Mouse (Mus musculus) kidney, postnatal 25 days (tissue): ENCODE data around the gene Saysd1.

Experiments
- DNase-seq, 2 experiments: peaks; one replicate each; pipeline ENCODE4 v3.0.0; 2021; ENCODE audit warnings: mixed read lengths in 2 of 2

Saysd1 gene

GRCm38 (mm10) chr14:20138484-20139355 is at the start of gene Saysd1:
Gene Saysd1 (minus strand): TSS chr14:20138534.
- no peak for DNase-seq

- no peak for DNase-seq
Measured at GRCm38 (mm10) chr14:20185426-20185825, 47.1 kb upstream of the Saysd1 start.

- no peak for DNase-seq
Measured at GRCm38 (mm10) chr14:20183701-20184100, 45.4 kb upstream of the Saysd1 start.

GRCm38 (mm10) chr14:20182596-20182995 is 44.3 kb upstream of the Saysd1 start:
- no peak for DNase-seq

- peak; percentile 95 for DNase-seq
Measured at GRCm38 (mm10) chr14:20181466-20181921, 43.2 kb upstream of the Saysd1 start, which contains the start of gene Kcnk5. Gene Kcnk5 (minus strand): TSS chr14:20181809.

GRCm38 (mm10) chr14:20180751-20181162 is 42.4 kb upstream of the Saysd1 start:
- peak; percentile 58 to 63 for DNase-seq

GRCm38 (mm10) chr14:20180304-20180703 is 42.0 kb upstream of the Saysd1 start:
- peak; percentile 40 to 64 for DNase-seq

- DNase-seq, result no peak
Measured at GRCm38 (mm10) chr14:20179731-20180280, 41.5 kb upstream of the Saysd1 start.

GRCm38 (mm10) chr14:20179080-20179479 is 40.7 kb upstream of the Saysd1 start:
- DNase-seq, result peak in 1 of 2 experiments; percentile 10

- peak in 1 of 2 experiments; percentile 38 for DNase-seq
Measured at GRCm38 (mm10) chr14:20178593-20178992, 40.3 kb upstream of the Saysd1 start.

GRCm38 (mm10) chr14:20177494-20178123 is 39.3 kb upstream of the Saysd1 start:
- peak in 1 of 2 experiments; percentile 35 for DNase-seq

- DNase-seq, result no peak
Measured at GRCm38 (mm10) chr14:20175705-20176104, 37.4 kb upstream of the Saysd1 start.

GRCm38 (mm10) chr14:20175114-20175513 is 36.8 kb upstream of the Saysd1 start:
- peak in 1 of 2 experiments; percentile 24 for DNase-seq

- no peak for DNase-seq
Measured at GRCm38 (mm10) chr14:20174696-20175095, 36.4 kb upstream of the Saysd1 start.

GRCm38 (mm10) chr14:20173873-20174490 is 35.6 kb upstream of the Saysd1 start:
- DNase-seq, result no peak

- DNase-seq, result peak in 1 of 2 experiments; percentile 33
Measured at GRCm38 (mm10) chr14:20172924-20173323, 34.6 kb upstream of the Saysd1 start.

GRCm38 (mm10) chr14:20172509-20172908 is 34.2 kb upstream of the Saysd1 start:
- peak in 1 of 2 experiments; percentile 43 for DNase-seq

- DNase-seq, result no peak
Measured at GRCm38 (mm10) chr14:20171840-20172239, 33.5 kb upstream of the Saysd1 start.

GRCm38 (mm10) chr14:20169251-20169650 is 30.9 kb upstream of the Saysd1 start:
- no peak for DNase-seq

- DNase-seq, result no peak
Measured at GRCm38 (mm10) chr14:20168478-20168877, 30.1 kb upstream of the Saysd1 start.

- DNase-seq, result no peak
Measured at GRCm38 (mm10) chr14:20168054-20168453, 29.7 kb upstream of the Saysd1 start.

GRCm38 (mm10) chr14:20165413-20165812 is 27.1 kb upstream of the Saysd1 start:
- DNase-seq, result peak; percentile 76 to 90

- peak; percentile 49 to 79 for DNase-seq
Measured at GRCm38 (mm10) chr14:20164438-20164837, 26.1 kb upstream of the Saysd1 start.
